Mouse (Mus musculus) adrenal gland, adult 8-10 months (tissue): ENCODE results near the gene Hnrnpk. TPM values are rescaled to one million over a fixed set of nuclear protein-coding genes. Genes with fewer than 3 reads are reported as not detected.
"Not testable (repeated sequence)": the region's sequence is repeated elsewhere in the genome, so short reads cannot be mapped to it uniquely, and the experiment has no call there.

Experiments
- DNase-seq: peaks from one replicate; pipeline ENCODE4 v3.0.0; 2022
- total RNA-seq, 4 experiments: library from RNA; stranded (reverse); gene quantifications; 2 replicates each; pipeline ENCODE4 v1.2.4; 2022

The Hnrnpk gene
- total RNA-seq: 100 to 1,000 TPM; 695 to 896 (median 793) TPM

- DNase-seq: not testable (repeated sequence)
Measured at GRCm38 (mm10) chr13:58403243-58403642, at the start of gene Hnrnpk. Hnrnpk (minus strand) TSS chr13:58403343.

DNA sequence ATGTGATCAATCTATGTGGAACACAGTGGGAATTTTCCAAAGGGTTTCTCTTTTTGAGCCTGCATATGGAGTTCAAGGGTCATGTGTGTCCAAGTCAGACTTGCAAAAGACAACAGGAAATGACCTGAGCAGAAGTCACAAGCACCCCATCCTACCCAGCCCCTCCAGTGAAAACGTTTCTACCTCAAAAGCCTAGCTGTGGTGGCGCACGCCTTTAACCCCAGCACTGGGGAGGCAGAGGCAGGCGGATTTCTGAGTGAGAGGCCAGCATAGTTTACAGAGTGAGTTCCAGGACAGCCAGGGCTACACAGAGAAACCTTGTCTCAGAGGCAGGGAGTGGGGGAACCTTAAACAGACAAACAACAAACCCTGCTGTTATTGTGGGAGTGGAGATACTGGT is 49.1 kb upstream of the Hnrnpk start:
- DNase-seq: no peak

DNA sequence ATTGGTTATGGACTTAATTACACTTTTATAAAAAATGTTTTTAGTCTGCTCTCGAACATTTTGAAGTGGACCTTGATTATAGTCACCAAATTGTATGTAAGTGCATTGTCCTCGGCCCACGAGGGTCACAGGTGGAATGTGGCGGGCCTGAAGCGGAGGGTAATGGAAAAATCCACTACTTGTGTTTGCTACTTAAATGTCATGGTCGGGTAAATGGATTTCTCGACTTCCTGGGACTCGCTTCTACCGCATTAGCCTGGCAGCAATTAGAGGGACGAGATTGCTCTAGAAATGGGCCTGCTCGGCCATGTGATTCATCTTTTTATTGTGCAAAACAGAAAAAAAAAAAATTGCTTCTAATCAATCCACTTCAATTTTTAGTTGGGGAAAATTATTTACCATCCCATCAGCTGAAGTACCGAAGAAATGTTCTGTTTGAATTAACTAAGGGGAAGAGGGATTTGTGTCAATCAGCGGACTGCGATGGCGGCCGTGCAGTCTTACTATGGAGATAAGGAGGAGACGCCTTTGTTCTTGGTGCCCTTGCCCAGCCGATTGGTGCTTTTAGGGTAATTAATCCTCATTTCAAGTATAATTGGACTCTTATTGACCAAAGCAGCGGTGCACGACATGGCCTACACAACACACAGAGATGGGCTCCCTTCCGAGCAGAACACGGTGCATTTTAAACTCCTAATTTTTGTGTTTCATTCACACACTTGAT is 47.5 kb upstream of the Hnrnpk start:
- no peak for DNase-seq

DNA sequence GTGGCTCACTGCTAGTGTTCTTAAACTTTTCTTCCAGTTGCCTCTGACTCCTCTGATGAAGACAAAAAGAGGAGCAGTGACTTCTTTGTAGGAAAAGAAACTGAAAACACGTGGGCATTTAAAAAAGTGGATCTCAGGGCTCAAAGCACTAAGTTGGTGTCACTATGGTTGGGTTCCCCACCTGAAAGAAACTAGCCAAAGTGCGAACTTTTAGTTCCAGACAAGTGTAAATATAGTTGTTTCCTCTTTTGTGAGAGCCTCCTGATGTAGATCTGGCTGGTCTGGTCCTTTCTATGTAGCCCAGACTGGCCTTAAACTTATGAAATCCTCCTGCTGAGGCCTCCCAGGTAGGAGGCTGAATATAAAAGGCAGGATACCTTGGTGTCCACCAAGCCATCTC is 43.4 kb upstream of the Hnrnpk start:
- no peak for DNase-seq

- no peak for DNase-seq
Measured at GRCm38 (mm10) chr13:58443787-58444186, 40.6 kb upstream of the Hnrnpk start.

GRCm38 (mm10) chr13:58443326-58443725 is 40.2 kb upstream of the Hnrnpk start:
- no peak for DNase-seq

GRCm38 (mm10) chr13:58439716-58440115 is 36.6 kb upstream of the Hnrnpk start:
- no peak for DNase-seq

DNA sequence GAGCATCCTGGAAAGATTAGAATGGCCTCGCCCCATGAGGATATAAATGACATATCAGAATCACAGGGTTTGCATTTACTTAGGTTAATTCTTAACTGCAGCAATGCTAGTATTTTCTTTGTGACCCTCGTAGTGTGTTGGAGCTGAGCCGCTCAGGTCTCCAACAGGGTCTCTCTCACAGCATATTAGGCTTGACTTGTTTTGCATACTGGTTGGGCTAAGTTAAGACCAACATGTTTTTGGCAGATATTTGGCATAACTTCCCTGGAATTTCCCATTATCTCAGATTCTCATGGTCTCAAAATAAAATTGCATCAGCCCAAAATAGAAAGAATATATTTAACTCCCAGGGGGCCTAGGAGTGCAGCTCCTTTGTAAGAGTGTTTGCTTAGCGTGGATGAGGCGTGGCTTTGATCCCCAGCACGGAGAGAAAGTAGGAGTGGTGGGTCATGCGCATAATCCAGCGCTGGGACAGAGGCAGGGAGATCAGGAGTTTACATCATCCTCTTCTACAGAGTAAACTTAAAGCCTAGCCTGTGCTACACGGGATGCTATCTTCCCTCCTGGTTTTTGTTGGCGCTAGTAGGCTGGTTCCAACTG is 20.0 kb upstream of the Hnrnpk start:
- DNase-seq: no peak

DNA sequence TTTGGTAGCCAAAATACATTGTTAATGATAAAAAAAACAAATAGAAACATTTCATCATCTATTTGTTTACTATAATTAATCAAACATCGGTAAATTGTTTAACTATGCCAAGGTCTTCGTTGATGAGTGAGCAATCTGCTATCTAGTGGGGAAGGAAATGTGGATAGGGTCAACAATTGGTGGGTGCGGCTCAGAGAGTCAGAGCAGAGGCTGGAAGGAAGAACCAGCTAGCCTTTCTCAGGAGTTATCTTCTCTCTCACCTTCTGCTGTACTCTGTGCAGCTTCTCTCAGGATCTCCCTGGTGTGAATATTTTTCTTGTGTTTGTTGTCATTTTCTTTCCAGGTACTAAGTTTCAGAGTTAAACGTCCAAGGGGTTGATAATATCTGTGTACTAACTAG is 19.1 kb upstream of the Hnrnpk start:
- DNase-seq: no peak

DNA sequence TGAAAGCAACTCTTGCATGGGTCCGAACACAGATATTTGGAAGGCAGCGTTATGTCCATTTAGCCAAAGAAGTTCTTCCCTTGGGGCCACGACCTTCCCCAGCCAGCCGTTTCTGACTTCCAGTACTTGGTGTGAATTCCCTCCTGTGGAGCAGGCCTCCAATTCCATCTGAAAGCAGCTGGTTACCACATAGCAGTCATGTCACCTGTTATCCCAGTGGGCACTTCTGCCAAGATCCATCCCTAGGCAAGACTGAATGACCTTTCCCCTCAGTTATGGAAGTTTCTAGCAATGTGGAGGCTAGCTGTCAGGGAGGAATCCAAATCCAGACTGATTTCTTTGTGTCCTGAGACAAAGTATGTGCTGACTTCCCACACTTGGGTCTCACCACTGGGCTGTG is 17.9 kb upstream of the Hnrnpk start:
- DNase-seq: no peak

- DNase-seq: no peak
Measured at GRCm38 (mm10) chr13:58419266-58419665, 16.1 kb upstream of the Hnrnpk start.

GRCm38 (mm10) chr13:58418656-58419055 is 15.5 kb upstream of the Hnrnpk start:
- DNase-seq: no peak

GRCm38 (mm10) chr13:58415838-58416237 is 12.7 kb upstream of the Hnrnpk start:
- DNase-seq: no peak

DNA sequence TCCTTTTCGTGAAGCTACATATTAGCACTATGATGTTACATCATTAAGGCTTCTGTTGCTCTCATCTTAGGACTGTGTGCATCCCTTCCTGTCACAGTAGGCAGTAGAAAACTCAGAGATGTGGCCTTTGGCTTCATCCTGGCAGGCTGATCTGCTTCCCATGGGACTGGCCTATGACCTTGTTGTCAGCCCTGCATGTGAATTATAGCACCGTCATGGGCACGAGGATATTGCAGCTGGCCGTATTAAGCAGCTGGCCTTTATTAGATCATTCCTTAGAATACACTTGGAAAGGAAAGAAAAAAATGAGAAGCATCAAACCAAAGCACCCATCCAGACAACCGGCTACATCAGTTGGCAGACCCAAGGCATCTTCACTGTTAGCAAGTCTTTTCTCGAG is 12.2 kb upstream of the Hnrnpk start:
- peak; percentile 55 for DNase-seq

DNA sequence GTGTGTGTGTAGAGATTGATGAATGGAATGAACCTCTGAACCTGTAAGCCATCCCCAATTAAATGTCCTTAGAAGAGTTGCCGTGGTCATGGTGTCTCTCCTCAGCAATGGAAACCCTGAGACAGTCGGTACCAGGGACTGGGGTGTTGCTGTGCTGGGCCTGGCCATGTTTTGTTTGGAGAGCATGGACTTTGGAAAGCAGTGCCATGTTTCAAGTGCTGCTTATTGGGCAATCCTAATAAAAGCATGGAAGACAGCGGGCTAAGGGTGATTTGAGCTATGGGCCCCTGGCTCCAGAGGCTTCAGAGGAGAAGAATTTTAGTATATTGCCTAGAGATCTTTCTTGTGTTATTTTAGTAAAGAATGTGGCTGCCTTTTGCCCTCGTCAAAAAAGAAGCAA is 7.9 kb upstream of the Hnrnpk start:
- DNase-seq: no peak

GRCm38 (mm10) chr13:58402744-58403110 is 416 bp downstream of the Hnrnpk start:
- no peak for DNase-seq

DNA sequence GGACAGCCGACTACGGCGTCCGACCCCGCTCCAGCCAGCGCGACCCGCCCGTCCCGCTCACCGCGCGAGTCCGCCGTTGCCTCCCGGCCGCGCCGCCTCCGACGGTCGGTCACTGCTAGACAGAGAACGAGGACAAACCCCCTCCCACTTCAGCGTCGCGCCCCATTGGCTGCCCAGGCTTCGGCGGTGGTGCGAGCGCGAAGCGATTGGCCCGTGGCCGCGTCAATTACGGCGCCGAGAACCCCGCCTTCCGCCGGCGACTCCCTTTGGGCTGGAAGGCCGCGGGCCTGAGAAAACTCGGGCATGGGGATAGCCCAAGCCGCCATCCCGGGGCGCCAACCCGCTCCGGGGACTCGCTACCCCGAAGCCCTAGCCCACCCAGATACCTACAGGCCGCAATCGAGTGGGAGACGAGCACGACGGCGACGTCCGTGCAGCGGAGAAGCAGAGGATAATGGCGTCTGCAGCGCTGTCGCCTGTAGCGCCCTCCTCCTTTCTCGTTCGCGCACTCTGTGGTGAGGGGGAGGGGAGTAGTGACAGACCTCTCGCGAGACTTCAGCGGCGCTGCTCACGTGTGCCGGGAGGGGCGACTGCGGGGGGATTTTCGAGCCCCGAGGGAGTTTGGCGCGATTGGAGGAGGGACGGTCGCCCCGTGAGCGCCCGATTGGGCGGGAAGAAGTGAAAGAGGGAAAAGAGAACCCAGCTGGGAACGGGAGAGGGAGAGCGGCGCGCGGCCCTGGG is 970 bp downstream of the Hnrnpk start, which contains the start of gene Rmi1:
Gene Rmi1, plus strand, starts transcription at position 246 of the 741 bp plus-strand sequence.
- peak; percentile 95 for DNase-seq

DNA sequence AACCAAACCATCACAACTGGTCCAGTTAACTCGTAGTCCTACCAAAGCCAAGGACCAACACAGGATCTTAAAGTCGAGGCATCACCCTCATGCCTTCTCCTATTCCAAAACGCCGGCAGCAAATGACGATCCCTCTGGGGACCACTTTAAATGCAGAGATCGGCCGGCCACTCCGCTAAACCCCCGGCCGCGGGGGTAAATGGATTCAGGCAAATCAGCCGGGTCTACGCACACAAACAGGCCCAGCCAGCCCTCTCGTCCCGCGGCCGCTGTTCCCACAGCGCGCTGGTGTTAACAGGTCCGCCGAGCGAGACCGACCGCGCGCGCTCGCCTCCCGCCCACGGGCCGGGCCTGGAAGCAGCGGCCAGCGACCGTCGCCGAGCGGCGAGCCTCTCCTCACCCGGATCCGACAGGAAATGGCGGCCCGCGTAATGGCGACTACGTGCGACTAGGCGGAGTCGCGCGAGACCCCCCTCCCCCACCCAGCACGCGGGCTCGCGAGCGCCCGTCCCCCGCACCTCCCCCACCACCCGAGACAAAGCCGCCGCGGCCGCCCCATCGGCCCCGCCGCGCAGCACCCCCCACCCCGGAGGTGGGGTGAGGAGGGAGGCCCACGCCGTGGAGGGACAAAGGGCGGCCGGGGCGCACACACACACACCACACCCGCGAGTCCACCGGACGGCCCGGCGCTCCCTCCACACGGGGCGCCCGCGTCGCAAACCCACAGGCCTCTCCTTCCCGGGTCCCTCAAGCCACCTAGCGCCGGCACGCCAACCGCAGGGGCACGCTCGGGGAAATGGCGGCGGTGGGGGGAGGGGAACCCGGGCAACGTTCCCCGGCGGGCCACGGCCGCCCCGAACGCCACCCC is 1.8 kb downstream of the Hnrnpk start:
- DNase-seq: peak; percentile 57

- no peak for DNase-seq
Measured at GRCm38 (mm10) chr13:58400576-58400975, 2.6 kb downstream of the Hnrnpk start.

DNA sequence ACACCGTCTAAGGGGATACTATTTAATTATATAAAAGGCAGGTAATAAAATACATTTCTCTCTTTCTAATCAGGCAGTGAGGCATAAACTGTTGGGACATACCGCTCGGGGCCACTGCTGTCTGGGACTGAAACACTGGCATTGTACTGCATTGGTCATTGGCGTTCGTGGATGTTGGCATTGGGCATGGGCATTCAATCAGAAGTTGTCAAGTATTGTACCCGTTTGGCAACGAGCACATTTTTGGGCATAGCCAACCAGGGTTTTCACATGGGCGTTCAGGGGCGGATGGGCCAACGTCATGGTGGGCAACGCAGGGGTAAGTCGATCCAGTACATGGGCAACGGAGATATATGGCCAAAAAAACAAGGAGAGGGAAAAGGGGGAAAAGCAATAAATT is 5.5 kb downstream of the Hnrnpk start:
- DNase-seq: no peak

GRCm38 (mm10) chr13:58394392-58394791 is 8.8 kb downstream of the Hnrnpk start:
- DNase-seq: not testable (repeated sequence)

GRCm38 (mm10) chr13:58389324-58389951 is 13.7 kb downstream of the Hnrnpk start:
- DNase-seq: no peak
